Mouse (Mus musculus): Measurements from ENCODE around the gene Tmem120b. TPM values are rescaled to one million over a fixed set of nuclear protein-coding genes. Genes with fewer than 3 reads are reported as not detected.
A peak's percentile ranks its signal among the peaks of the same experiment; 100 is the strongest.

Tmem120b gene
- polyA plus RNA-seq, 1 experiment from 2014 or later, result 9.3 TPM

DNA sequence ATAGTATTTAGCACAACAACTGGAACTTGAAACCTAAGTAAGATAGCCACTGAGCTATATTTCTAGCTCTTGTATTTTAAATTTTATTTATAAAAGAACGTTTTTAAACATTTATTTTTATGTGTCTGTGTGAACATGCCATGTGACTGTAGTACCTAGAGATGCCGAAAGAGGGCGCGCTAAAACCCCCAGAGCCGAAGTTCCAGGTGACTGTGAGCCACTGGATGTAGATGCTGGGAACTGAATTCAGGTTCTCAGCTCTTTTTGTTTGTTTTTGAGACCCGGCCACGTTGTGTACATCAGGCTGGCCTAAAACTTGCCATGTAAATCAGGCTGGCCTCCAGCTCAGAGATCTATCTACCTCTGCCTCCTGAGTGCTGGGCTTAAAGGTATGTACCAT lies 24.4 kb upstream of the Tmem120b start:
- H3K4me1 ChIP-seq (replicated peaks; ENCODE audit: control insufficient read depth, insufficient read depth, low read length), result no peaks in the 10 kb centered on the region
- no peaks in the 10 kb centered on the region for H3K9me3 ChIP-seq (ENCODE audit: control insufficient read depth, low read length)
- DNase-seq (ENCODE audit: low spot score) (no peak), ATAC-seq (replicated peaks; ENCODE audit: low FRiP score) (no peak)
- H3K4me3 ChIP-seq (ENCODE audit: low read depth, low read length), result no peak overlapping the region
- H3K27me3 ChIP-seq (ENCODE audit: control insufficient read depth, insufficient read depth, low read length), result no peaks in the 10 kb centered on the region
- no peak overlapping the region for H3K9ac ChIP-seq (ENCODE audit: low read length)
- H3K36me3 ChIP-seq (ENCODE audit: control insufficient read depth, insufficient read depth, low read length), result no peaks in the 10 kb centered on the region
- 21% methylated on average over 7 of the region's 7 CpGs for WGBS
- no peak overlapping the region for H3K4me2 ChIP-seq (ENCODE audit: low read depth, low read length, severe bottlenecking)
- H3K27ac ChIP-seq (ENCODE audit: low read depth, low read length), result no peak overlapping the region

- H3K4me2 ChIP-seq (ENCODE audit: low read depth, low read length, severe bottlenecking), result no peak overlapping the region
- H3K27ac ChIP-seq (ENCODE audit: low read depth, low read length), result no peak overlapping the region
- no peak overlapping the region for H3K9ac ChIP-seq (ENCODE audit: low read length)
- H3K36me3 ChIP-seq (ENCODE audit: control insufficient read depth, insufficient read depth, low read length), result no peaks in the 10 kb centered on the region
- no peak overlapping the region for H3K4me3 ChIP-seq (ENCODE audit: low read depth, low read length)
- DNase-seq (ENCODE audit: low spot score) (no peak), ATAC-seq (replicated peaks; ENCODE audit: low FRiP score) (no peak)
- no peaks in the 10 kb centered on the region; the same call in 1 of the 2 replicates for H3K4me1 ChIP-seq (replicated peaks; ENCODE audit: control insufficient read depth, insufficient read depth, low read length)
- no peaks in the 10 kb centered on the region for H3K9me3 ChIP-seq (ENCODE audit: control insufficient read depth, low read length)
- 46% methylated on average over 9 of the region's 9 CpGs for WGBS
- H3K27me3 ChIP-seq (ENCODE audit: control insufficient read depth, insufficient read depth, low read length), result no peaks in the 10 kb centered on the region
Observed at GRCm38 (mm10) chr5:123045561-123046295, 22.5 kb upstream of the Tmem120b start.

- no peak for DNase-seq (ENCODE audit: low spot score)
- no peak within 1 kb of the TSS for H3K9ac ChIP-seq (ENCODE audit: low read length)
- 86% methylated on average over 3 of the region's 3 CpGs for WGBS
- ATAC-seq (replicated peaks; ENCODE audit: low FRiP score), result no peak
- no peaks in the 10 kb centered on the region for H3K9me3 ChIP-seq (ENCODE audit: control insufficient read depth, low read length)
- H3K36me3 ChIP-seq (ENCODE audit: control insufficient read depth, insufficient read depth, low read length), result no peaks in the 10 kb centered on the region
- no peaks in the 10 kb centered on the region; the same call in 1 of the 2 replicates for H3K4me1 ChIP-seq (replicated peaks; ENCODE audit: control insufficient read depth, insufficient read depth, low read length)
- no peak within 1 kb of the TSS for H3K27ac ChIP-seq (ENCODE audit: low read depth, low read length)
- H3K4me2 ChIP-seq (ENCODE audit: low read depth, low read length, severe bottlenecking), result no peak within 1 kb of the TSS
- no peak within 1 kb of the TSS for H3K4me3 ChIP-seq (ENCODE audit: low read depth, low read length)
- no peaks in the 10 kb centered on the region for H3K27me3 ChIP-seq (ENCODE audit: control insufficient read depth, insufficient read depth, low read length)
Observed at GRCm38 (mm10) chr5:123046916-123047315, 21.3 kb upstream of the Tmem120b start, which contains the start of gene Morn3. Morn3 (minus strand) TSS chr5:123047016.

- H3K4me3 ChIP-seq (ENCODE audit: low read depth, low read length), result peak overlapping the region; percentile 18
- H3K4me1 ChIP-seq (replicated peaks; ENCODE audit: control insufficient read depth, insufficient read depth, low read length), result no peaks in the 10 kb centered on the region; the same call in 1 of the 2 replicates
- H3K27ac ChIP-seq (ENCODE audit: low read depth, low read length), result peak overlapping the region; percentile 43; the same call in 1 of the 2 replicates
- no peaks in the 10 kb centered on the region for H3K36me3 ChIP-seq (ENCODE audit: control insufficient read depth, insufficient read depth, low read length)
- H3K27me3 ChIP-seq (ENCODE audit: control insufficient read depth, insufficient read depth, low read length), result no peaks in the 10 kb centered on the region
- H3K9me3 ChIP-seq (ENCODE audit: control insufficient read depth, low read length), result no peaks in the 10 kb centered on the region
- 7% methylated on average over 12 of the region's 12 CpGs for WGBS
- H3K4me2 ChIP-seq (ENCODE audit: low read depth, low read length, severe bottlenecking), result peak overlapping the region; percentile 47
- H3K9ac ChIP-seq (ENCODE audit: low read length), result peak overlapping the region; percentile 56
- ATAC-seq (replicated peaks; ENCODE audit: low FRiP score) (peak; percentile 51; the same call in 1 of the 2 replicates), DNase-seq (ENCODE audit: low spot score) (peak; percentile 73)
Observed at GRCm38 (mm10) chr5:123049271-123049670, 18.9 kb upstream of the Tmem120b start.

DNA sequence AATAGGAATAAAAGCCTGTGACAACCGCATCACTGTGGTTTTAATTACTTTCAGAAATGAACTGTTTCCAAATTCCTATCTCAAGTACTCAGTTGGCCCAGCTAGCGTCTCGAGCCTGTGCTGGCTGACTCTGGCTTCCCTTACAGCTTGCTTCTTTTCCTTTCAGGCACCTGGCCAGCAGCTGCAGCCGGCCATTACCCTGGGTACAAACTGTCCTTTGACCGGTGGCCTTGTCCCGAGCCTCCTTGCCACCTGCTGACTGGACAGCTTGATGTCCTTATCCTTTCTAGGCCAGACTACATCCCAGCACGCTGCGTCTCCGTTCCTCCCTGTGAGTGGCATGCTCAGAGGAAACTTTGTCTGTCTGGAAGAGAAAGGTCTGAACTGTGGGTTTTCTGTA lies 17.3 kb upstream of the Tmem120b start:
- Histone ChIP-seq H3K4me1 (replicated peaks; ENCODE audit: control insufficient read depth, insufficient read depth, low read length) (no peaks in the 10 kb centered on the region; the same call in 1 of the 2 replicates), H3K36me3 (ENCODE audit: control insufficient read depth, insufficient read depth, low read length) (no peaks in the 10 kb centered on the region), H3K9me3 (ENCODE audit: control insufficient read depth, low read length) (no peaks in the 10 kb centered on the region), H3K4me2 (ENCODE audit: low read depth, low read length, severe bottlenecking) (no peak overlapping the region), H3K27ac (ENCODE audit: low read depth, low read length) (no peak overlapping the region), H3K9ac (ENCODE audit: low read length) (no peak overlapping the region), H3K4me3 (ENCODE audit: low read depth, low read length) (no peak overlapping the region), H3K27me3 (ENCODE audit: control insufficient read depth, insufficient read depth, low read length) (no peaks in the 10 kb centered on the region)
- DNase-seq (ENCODE audit: low spot score), result no peak
- ATAC-seq (replicated peaks; ENCODE audit: low FRiP score), result no peak
- WGBS, result 83% methylated on average over 9 of the region's 9 CpGs

GRCm38 (mm10) chr5:123051736-123052135 lies 16.5 kb upstream of the Tmem120b start:
- Histone ChIP-seq H3K9ac (ENCODE audit: low read length) (no peak overlapping the region), H3K36me3 (ENCODE audit: control insufficient read depth, insufficient read depth, low read length) (no peaks in the 10 kb centered on the region), H3K4me1 (replicated peaks; ENCODE audit: control insufficient read depth, insufficient read depth, low read length) (no peaks in the 10 kb centered on the region; the same call in 1 of the 2 replicates), H3K4me3 (ENCODE audit: low read depth, low read length) (no peak overlapping the region), H3K27me3 (ENCODE audit: control insufficient read depth, insufficient read depth, low read length) (no peaks in the 10 kb centered on the region), H3K4me2 (ENCODE audit: low read depth, low read length, severe bottlenecking) (no peak overlapping the region), H3K27ac (ENCODE audit: low read depth, low read length) (no peak overlapping the region), H3K9me3 (ENCODE audit: control insufficient read depth, low read length) (no peaks in the 10 kb centered on the region)
- DNase-seq (ENCODE audit: low spot score) (no peak), ATAC-seq (replicated peaks; ENCODE audit: low FRiP score) (no peak)
- 80% methylated on average over 5 of the region's 5 CpGs for WGBS

- H3K4me1 ChIP-seq (replicated peaks; ENCODE audit: control insufficient read depth, insufficient read depth, low read length), result no peaks in the 10 kb centered on the region
- no peaks in the 10 kb centered on the region for H3K9me3 ChIP-seq (ENCODE audit: control insufficient read depth, low read length)
- peak overlapping the region; percentile 29 for H3K4me3 ChIP-seq (ENCODE audit: low read depth, low read length)
- WGBS, result 8% methylated on average over 48 of the region's 48 CpGs
- H3K9ac ChIP-seq (ENCODE audit: low read length), result peak overlapping the region; percentile 30; the same call in 1 of the 2 replicates
- no peak overlapping the region for H3K27ac ChIP-seq (ENCODE audit: low read depth, low read length)
- no peaks in the 10 kb centered on the region for H3K36me3 ChIP-seq (ENCODE audit: control insufficient read depth, insufficient read depth, low read length)
- peak; percentile 100 for DNase-seq (ENCODE audit: low spot score)
- peak; percentile 96 for ATAC-seq (replicated peaks; ENCODE audit: low FRiP score)
- H3K27me3 ChIP-seq (ENCODE audit: control insufficient read depth, insufficient read depth, low read length), result no peaks in the 10 kb centered on the region
- H3K4me2 ChIP-seq (ENCODE audit: low read depth, low read length, severe bottlenecking), result peak overlapping the region; percentile 48
Observed at GRCm38 (mm10) chr5:123057366-123058250, 10.6 kb upstream of the Tmem120b start.

DNA sequence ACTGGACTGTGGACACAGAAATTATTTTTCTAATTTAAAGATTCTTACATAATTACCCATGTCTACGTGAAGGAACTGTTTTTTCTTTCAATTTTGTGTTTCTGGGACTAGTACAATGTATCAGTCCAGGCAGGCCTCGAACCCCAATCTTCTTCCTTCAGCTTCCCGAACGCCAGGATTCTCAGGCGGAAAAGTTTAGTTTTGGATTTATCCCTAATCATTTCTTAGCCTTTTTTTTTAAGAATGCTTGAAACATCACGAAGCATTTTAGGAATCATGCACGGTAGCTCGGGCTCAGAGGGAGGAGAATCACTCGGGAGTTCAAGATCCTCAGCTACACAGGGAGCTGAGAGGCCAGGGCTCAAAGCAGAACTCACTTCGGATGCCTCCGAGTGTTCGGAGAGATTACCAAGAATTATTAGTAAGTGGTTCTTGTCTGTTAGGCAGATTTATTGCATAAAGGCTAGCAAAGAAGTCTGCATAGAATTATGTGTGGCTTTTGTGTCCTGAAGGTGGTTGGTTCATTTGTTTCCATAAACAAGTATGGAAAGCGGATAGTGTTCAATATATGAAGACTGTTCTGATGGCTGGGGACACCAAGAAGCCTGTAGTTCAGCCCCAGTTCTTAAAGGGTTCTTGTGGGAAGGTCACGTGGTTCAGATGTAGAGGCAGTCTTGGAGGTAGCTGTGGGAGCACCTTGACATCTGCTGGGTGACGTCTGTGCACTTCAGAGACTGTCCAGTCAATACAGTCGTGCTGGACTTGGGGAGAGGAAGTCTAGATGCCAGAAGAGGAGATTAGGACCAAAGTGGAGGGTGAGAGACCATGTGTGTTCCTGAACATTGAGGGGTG lies 9.7 kb upstream of the Tmem120b start:
- Histone ChIP-seq H3K9ac (ENCODE audit: low read length) (peak overlapping the region; percentile 30; the same call in 1 of the 2 replicates), H3K4me3 (ENCODE audit: low read depth, low read length) (peak overlapping the region; percentile 29), H3K4me1 (replicated peaks; ENCODE audit: control insufficient read depth, insufficient read depth, low read length) (no peaks in the 10 kb centered on the region), H3K36me3 (ENCODE audit: control insufficient read depth, insufficient read depth, low read length) (no peaks in the 10 kb centered on the region), H3K9me3 (ENCODE audit: control insufficient read depth, low read length) (no peaks in the 10 kb centered on the region), H3K27me3 (ENCODE audit: control insufficient read depth, insufficient read depth, low read length) (no peaks in the 10 kb centered on the region), H3K27ac (ENCODE audit: low read depth, low read length) (no peak overlapping the region), H3K4me2 (ENCODE audit: low read depth, low read length, severe bottlenecking) (peak overlapping the region; percentile 48)
- DNase-seq (ENCODE audit: low spot score) (no peak), ATAC-seq (replicated peaks; ENCODE audit: low FRiP score) (no peak)
- WGBS, result 50% methylated on average over 16 of the region's 16 CpGs
